Mouse (Mus musculus) B cell, adult 62 days (primary cell): ENCODE data around the gene Gm20767. TPM values are rescaled to one million over a fixed set of nuclear protein-coding genes. Genes with fewer than 3 reads are reported as not detected.

Experiments
- total RNA-seq: library from RNA; stranded (reverse); gene quantifications from 4 replicates; pipeline ENCODE4 v1.2.4, GENCODE M21; 2023

Gm20767 gene
- not detected in 4 replicates for total RNA-seq

GRCm38 (mm10) chr13:120139946-120140345 lies at the start of gene Gm20767:
Gene Gm20767 (plus strand): TSS chr13:120140246.

DNA sequence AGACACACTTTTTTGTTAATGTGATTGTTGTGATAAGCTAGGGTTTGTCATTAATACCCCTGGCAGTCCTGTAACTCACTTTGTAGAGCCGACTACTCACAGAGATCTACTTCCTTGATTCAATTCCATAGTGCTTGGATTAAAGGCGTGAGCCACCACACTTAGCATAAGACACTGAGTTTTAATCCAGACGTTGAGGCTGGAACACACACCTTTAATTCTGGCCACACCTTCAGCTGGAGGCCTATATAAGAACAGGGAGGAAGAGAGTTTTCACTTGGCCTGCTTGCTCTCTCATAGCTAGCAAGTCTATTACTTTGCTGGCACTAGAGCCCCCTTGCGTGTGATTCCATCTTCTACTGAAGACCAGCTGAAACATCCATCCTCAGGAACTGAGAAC lies 32.1 kb downstream of the Gm20767 start, which contains the start of gene Gm21818:
Gene Gm21818, plus strand, starts transcription at position 301 of the 400 bp plus-strand sequence.

Other genes with a start within 250 kb of the Gm20767 start
- gene Tcstv1, start 245.5 kb upstream of the Gm20767 start, total RNA-seq: not detected in 4 replicates
- gene Gm21761, start 211.0 kb upstream of the Gm20767 start, total RNA-seq: not detected in 4 replicates
- not detected in 4 replicates for gene B020031M17Rik, start 189.4 kb upstream of the Gm20767 start, total RNA-seq
- gene Gm36079, start 113.2 kb upstream of the Gm20767 start, total RNA-seq: not detected in 4 replicates
- not detected in 4 replicates for gene Gm21188, start 88.1 kb upstream of the Gm20767 start, total RNA-seq
- not detected in 4 replicates for gene Gm21818, start 32.2 kb downstream of the Gm20767 start, total RNA-seq
- gene Gm21762, start 75.7 kb downstream of the Gm20767 start, total RNA-seq: 1.1 TPM in 1 of 4 replicates, not detected in the others
- gene Gm21731, start 98.9 kb downstream of the Gm20767 start, total RNA-seq: not detected in 4 replicates
- gene AF067061, start 122.9 kb downstream of the Gm20767 start, total RNA-seq: 1.9 TPM in 1 of 4 replicates, not detected in the others
- 1.8 to 3.5 TPM (median 2.7 TPM) in 4 replicates for gene BC147527, start 160.1 kb downstream of the Gm20767 start, total RNA-seq
- not detected in 4 replicates for gene Tcstv3, start 176.6 kb downstream of the Gm20767 start, total RNA-seq